8 mouse cellular contexts compared by ENCODE assay signal in genomic region chrX:101639306-101639705, GRCm38 (mm10). TPM values are rescaled to one million over a fixed set of nuclear protein-coding genes. Genes with fewer than 3 reads are reported as not detected.
DNase-seq lines count a peak whose midpoint lies in the region; ATAC-seq lines count a peak whose summit lies in the region.

No protein-coding gene starts in this region.

- H3K36me3 ChIP-seq in hindbrain, embryonic 12.5 days = no peaks in the 10 kb centered on the region
- H3K36me3 ChIP-seq in midbrain, embryonic 11.5 days (ENCODE audit: control insufficient read depth, insufficient read depth, low read length) = no peaks in the 10 kb centered on the region

- H3K4me1 ChIP-seq in hindbrain, embryonic 12.5 days = peaks cover 4% of the 10 kb centered on the region; the same call in 1 of the 2 replicates
- H3K4me1 ChIP-seq in midbrain, embryonic 11.5 days (ENCODE audit: control insufficient read depth, insufficient read depth, low read length) = 0 out of 2 replicates have a peak, but pooled peaks cover 6% of the 10 kb centered on the region

- ATAC-seq in hindbrain, embryonic 12.5 days (ENCODE audit: low FRiP score) = no peak
- 0 out of 2 replicates have a peak, but pooled peaks have one; percentile 7 for ATAC-seq in midbrain, embryonic 11.5 days (ENCODE audit: low FRiP score)
- ATAC-seq in frontal cortex, adult (ENCODE audit: low TSS enrichment) = no peak

- peak overlapping the region; percentile 59 for H3K4me3 ChIP-seq in hindbrain, embryonic 12.5 days
- peak overlapping the region; percentile 68 for H3K4me3 ChIP-seq in midbrain, embryonic 11.5 days (ENCODE audit: low read depth, low read length)

- H3K9me3 ChIP-seq in hindbrain, embryonic 12.5 days (replicated peaks) = no peaks in the 10 kb centered on the region
- no peaks in the 10 kb centered on the region for H3K9me3 ChIP-seq in midbrain, embryonic 11.5 days (ENCODE audit: control insufficient read depth, low read length)

- no peak overlapping the region for H3K9ac ChIP-seq in hindbrain, embryonic 12.5 days
- peak overlapping the region; percentile 51 for H3K9ac ChIP-seq in midbrain, embryonic 11.5 days (ENCODE audit: low read length)

- WGBS in hindbrain, embryonic 12.5 days = 15% methylated on average over 13 of the region's 13 CpGs
- 11% methylated on average over 13 of the region's 13 CpGs for WGBS in midbrain, embryonic 11.5 days

- no peak overlapping the region for H3K27ac ChIP-seq in hindbrain, embryonic 12.5 days
- H3K27ac ChIP-seq in midbrain, embryonic 11.5 days (ENCODE audit: low read depth, low read length) = no peak overlapping the region; the same call in 1 of the 2 replicates

- peaks cover 17% of the 10 kb centered on the region for H3K27me3 ChIP-seq in hindbrain, embryonic 12.5 days
- peaks cover 9% of the 10 kb centered on the region for H3K27me3 ChIP-seq in midbrain, embryonic 11.5 days (ENCODE audit: control insufficient read depth, insufficient read depth, low read length)

- H3K4me2 ChIP-seq in hindbrain, embryonic 12.5 days (replicated peaks) = peak overlapping the region; percentile 50
- peak overlapping the region; percentile 46 for H3K4me2 ChIP-seq in midbrain, embryonic 11.5 days

- peak; percentile 5 for DNase-seq in embryo, embryonic 10 days (ENCODE audit: low spot score)
- no peak for DNase-seq in embryo, embryonic 10.5 days (ENCODE audit: low spot score)
- DNase-seq in 3T3-L1 (ENCODE audit: low read depth, low spot score) = peak; percentile 45
- DNase-seq in cerebellum, postnatal 10 days = peak; percentile 6 to 29
- peak; percentile 93 for DNase-seq in midbrain, embryonic 11.5 days (ENCODE audit: low spot score, missing footprints)
- DNase-seq in left cerebral cortex, adult 8-10 months (ENCODE audit: low spot score in 2 of 2) = no peak

RNA-seq across cellular contexts. Expression of gene Ogt, which starts 0.6 kb away (rescaled TPM):
- polyA plus RNA-seq in hindbrain, embryonic 12.5 days (2016; fragmentation: Nextera tagmentation; extraction: Ambion mirVana) = 218 and 233 TPM in 2 replicates
- 237 and 262 TPM in 2 replicates for polyA plus RNA-seq in midbrain, embryonic 11.5 days (2014; fragmentation: Nextera tagmentation; extraction: Ambion mirVana)
- total RNA-seq in left cerebral cortex, adult 8-10 months (2022) = 100 to 1,000 TPM; 187 to 203 (median 200) TPM

Comparison
In these comparisons a context has a peak if more than half of its experiments do, and no peak if none do; other contexts are left out.
1. DNase-seq: peak in embryo, embryonic 10 days (single experiment), 3T3-L1 (single experiment), cerebellum, postnatal 10 days (2 of 2) and midbrain, embryonic 11.5 days (single experiment); none in embryo, embryonic 10.5 days (single experiment) and left cerebral cortex, adult 8-10 months (0 of 2).